ENCODE assay signal across 7 mouse cellular contexts in the genomic region with DNA sequence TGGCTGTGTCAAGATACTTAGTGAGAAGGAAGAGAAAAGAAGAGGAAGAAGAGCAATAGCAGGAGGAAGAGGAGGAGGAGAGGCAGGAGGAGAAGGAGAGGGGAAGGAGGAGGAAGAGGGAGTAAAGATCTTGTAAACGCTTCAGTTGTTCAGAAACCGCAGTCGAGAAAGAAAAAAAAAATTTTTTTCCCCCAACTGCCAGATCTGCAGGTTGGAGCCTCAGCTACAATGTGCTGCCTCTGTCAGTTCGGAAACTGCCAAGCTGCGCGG. TPM values are rescaled to one million over a fixed set of nuclear protein-coding genes. Genes with fewer than 3 reads are reported as not detected.
DNase-seq lines count a peak whose midpoint lies in the region; ATAC-seq lines count a peak whose summit lies in the region.

No protein-coding gene starts in this region.

- no peaks in the 10 kb centered on the region for H3K9me3 ChIP-seq in neural tube, embryonic 11.5 days (ENCODE audit: control insufficient read depth, low read length)
- H3K9me3 ChIP-seq in forebrain, embryonic 11.5 days (ENCODE audit: control insufficient read depth, low read length), result no peaks in the 10 kb centered on the region
- no peaks in the 10 kb centered on the region for H3K9me3 ChIP-seq in limb, embryonic 13.5 days
- no peaks in the 10 kb centered on the region for H3K9me3 ChIP-seq in stomach, embryonic 15.5 days

- ATAC-seq in neural tube, embryonic 11.5 days (ENCODE audit: insufficient read depth, low FRiP score, low TSS enrichment), result no peak
- ATAC-seq in forebrain, embryonic 11.5 days (replicated peaks; ENCODE audit: low FRiP score), result no peak
- no peak for ATAC-seq in limb, embryonic 13.5 days (ENCODE audit: low FRiP score, low read depth)
- ATAC-seq in stomach, embryonic 15.5 days (ENCODE audit: insufficient read depth, low FRiP score, low read depth), result no peak

- peak overlapping the region; percentile 99 for H3K4me2 ChIP-seq in neural tube, embryonic 11.5 days (ENCODE audit: low read depth)
- H3K4me2 ChIP-seq in forebrain, embryonic 11.5 days (ENCODE audit: low read depth, low read length, severe bottlenecking), result peak overlapping the region; percentile 98
- H3K4me2 ChIP-seq in limb, embryonic 13.5 days (replicated peaks), result peak overlapping the region; percentile 100
- H3K4me2 ChIP-seq in stomach, embryonic 15.5 days, result peak overlapping the region; percentile 100

- H3K36me3 ChIP-seq in neural tube, embryonic 11.5 days (ENCODE audit: control insufficient read depth, insufficient read depth, low read length), result no peaks in the 10 kb centered on the region
- H3K36me3 ChIP-seq in forebrain, embryonic 11.5 days (ENCODE audit: control insufficient read depth, insufficient read depth, low read length), result no peaks in the 10 kb centered on the region
- H3K36me3 ChIP-seq in limb, embryonic 13.5 days, result peaks cover 9% of the 10 kb centered on the region
- H3K36me3 ChIP-seq in stomach, embryonic 15.5 days, result no peaks in the 10 kb centered on the region

- 0% methylated on average over 6 of the region's 6 CpGs for WGBS in neural tube, embryonic 11.5 days
- 2% methylated on average over 6 of the region's 6 CpGs for WGBS in forebrain, embryonic 11.5 days
- WGBS in limb, embryonic 13.5 days, result under 1% methylated on average over 6 of the region's 6 CpGs
- WGBS in stomach, embryonic 15.5 days, result 1% methylated on average over 6 of the region's 6 CpGs

- H3K27me3 ChIP-seq in neural tube, embryonic 11.5 days (ENCODE audit: control insufficient read depth, insufficient read depth, low read length), result peaks cover 9% of the 10 kb centered on the region; the same call in 1 of the 2 replicates
- H3K27me3 ChIP-seq in forebrain, embryonic 11.5 days (ENCODE audit: control insufficient read depth, insufficient read depth, low read length), result peaks cover 11% of the 10 kb centered on the region
- peaks cover 26% of the 10 kb centered on the region; the same call in 1 of the 2 replicates for H3K27me3 ChIP-seq in limb, embryonic 13.5 days
- no peaks in the 10 kb centered on the region for H3K27me3 ChIP-seq in stomach, embryonic 15.5 days (replicated peaks)

- peak overlapping the region; percentile 74 for H3K9ac ChIP-seq in neural tube, embryonic 11.5 days (ENCODE audit: low read length)
- peak overlapping the region; percentile 69; the same call in 1 of the 2 replicates for H3K9ac ChIP-seq in forebrain, embryonic 11.5 days (ENCODE audit: low read length)
- H3K9ac ChIP-seq in limb, embryonic 13.5 days, result peak overlapping the region; percentile 87
- peak overlapping the region; percentile 55; the same call in 1 of the 2 replicates for H3K9ac ChIP-seq in stomach, embryonic 15.5 days

- H3K4me3 ChIP-seq in neural tube, embryonic 11.5 days (ENCODE audit: low read depth, low read length), result peak overlapping the region; percentile 65
- H3K4me3 ChIP-seq in forebrain, embryonic 11.5 days (ENCODE audit: low read depth, low read length), result peak overlapping the region; percentile 54
- peak overlapping the region; percentile 76 for H3K4me3 ChIP-seq in limb, embryonic 13.5 days
- peak overlapping the region; percentile 65 for H3K4me3 ChIP-seq in stomach, embryonic 15.5 days (replicated peaks)

- intact Hi-C loops in left cerebral cortex, postnatal 36 days (cut with DNase I), result loop anchor here (5.0 to 10.0 kb wide), 2 partner anchors 143 to 239 kb away; no protein-coding TSS in a partner anchor

- H3K4me1 ChIP-seq in neural tube, embryonic 11.5 days (ENCODE audit: control insufficient read depth, insufficient read depth, low read length), result peaks cover 12% of the 10 kb centered on the region; the same call in 1 of the 2 replicates
- peaks cover 8% of the 10 kb centered on the region; the same call in 1 of the 2 replicates for H3K4me1 ChIP-seq in forebrain, embryonic 11.5 days (replicated peaks; ENCODE audit: control insufficient read depth, insufficient read depth, low read length)
- H3K4me1 ChIP-seq in limb, embryonic 13.5 days, result peaks cover 64% of the 10 kb centered on the region
- peaks cover 3% of the 10 kb centered on the region; the same call in 1 of the 2 replicates for H3K4me1 ChIP-seq in stomach, embryonic 15.5 days

- no peak for DNase-seq in neural tube, embryonic 11.5 days (ENCODE audit: low spot score)
- no peak for DNase-seq in neural tube, embryonic 10.5 days (ENCODE audit: extremely low spot score, low spot score)
- no peak for DNase-seq in forebrain, embryonic 11.5 days (ENCODE audit: low spot score)
- no peak for DNase-seq in left cerebral cortex, postnatal 36 days (ENCODE audit: low spot score in 2 of 2)
- no peak for DNase-seq in right cerebral cortex, postnatal 10 days (ENCODE audit: low spot score in 2 of 2)

- H3K27ac ChIP-seq in neural tube, embryonic 11.5 days (ENCODE audit: low read depth, low read length), result peak overlapping the region; percentile 83; the same call in 1 of the 2 replicates
- H3K27ac ChIP-seq in forebrain, embryonic 11.5 days (ENCODE audit: low read depth, low read length), result no peak overlapping the region
- H3K27ac ChIP-seq in limb, embryonic 13.5 days, result peak overlapping the region; percentile 75
- peak overlapping the region; percentile 87 for H3K27ac ChIP-seq in stomach, embryonic 15.5 days

RNA-seq across cellular contexts. Expression of a gene that starts 0.8 kb away (rescaled TPM):
- polyA plus RNA-seq in neural tube, embryonic 11.5 days (2014; fragmentation: Nextera tagmentation; extraction: Ambion mirVana), result 27.6 and 28.7 TPM in 2 replicates
- 19.1 and 20.7 TPM in 2 replicates for polyA plus RNA-seq in forebrain, embryonic 11.5 days (2014; fragmentation: Nextera tagmentation; extraction: Ambion mirVana)
- 72.3 and 88.4 TPM in 2 replicates for polyA plus RNA-seq in limb, embryonic 13.5 days (2015; fragmentation: Nextera tagmentation; extraction: Ambion mirVana)
- 58.9 and 60.1 TPM in 2 replicates for polyA plus RNA-seq in stomach, embryonic 15.5 days (2015; fragmentation: Nextera tagmentation; extraction: Ambion mirVana)
- total RNA-seq in left cerebral cortex, postnatal 36 days (2021), result 10 to 100 TPM; 17.3 to 19.5 TPM
